9 mouse cellular contexts compared by ENCODE assay signal in genomic region chr1:87848237-87848996, GRCm38 (mm10). TPM values are rescaled to one million over a fixed set of nuclear protein-coding genes. Genes with fewer than 3 reads are reported as not detected.
A peak's percentile ranks its signal among the peaks of the same experiment; 100 is the strongest.
DNase-seq lines count a peak whose midpoint lies in the region; ATAC-seq and TF ChIP-seq lines count a peak whose summit lies in the region.
"Had no signal": no experiment of that assay in that cellular context is flagged by ENCODE, and none has a peak within 500 bp of the region (broad histone marks: within the 10 kb centered on the region; RNA-seq: fewer than 3 reads in every experiment).

No protein-coding gene starts in this region.

- no peak for TF ChIP-seq EP300 in liver, postnatal 0 days (IDR thresholded peaks at IDR 0.05; ENCODE audit: low read depth)

- H3K27me3 ChIP-seq in liver, postnatal 0 days (ENCODE audit: insufficient read depth, low read length), result no peaks in the 10 kb centered on the region
- H3K27me3 ChIP-seq in hindbrain, postnatal 0 days (ENCODE audit: insufficient read depth, low read length), result no peaks in the 10 kb centered on the region
- H3K27me3 ChIP-seq in forebrain, embryonic 11.5 days (ENCODE audit: control insufficient read depth, insufficient read depth, low read length), result no peaks in the 10 kb centered on the region
- H3K27me3 ChIP-seq: hindbrain, embryonic 15.5 days had no signal

- H3K27ac ChIP-seq in liver, postnatal 0 days (ENCODE audit: low read depth), result peak overlapping the region; percentile 78
- no peak overlapping the region for H3K27ac ChIP-seq in hindbrain, postnatal 0 days
- no peak overlapping the region for H3K27ac ChIP-seq in forebrain, embryonic 11.5 days (ENCODE audit: low read depth, low read length)
- H3K27ac ChIP-seq: hindbrain, embryonic 15.5 days had no signal

- TF ChIP-seq CTCF in liver, postnatal 0 days (IDR thresholded peaks at IDR 0.05; ENCODE audit: low read depth), result no peak
- no peak for TF ChIP-seq CTCF in hindbrain, postnatal 0 days (IDR thresholded peaks at IDR 0.05; ENCODE audit: low read depth)

- no peak for ATAC-seq in liver, postnatal 0 days
- no peak for ATAC-seq in hindbrain, postnatal 0 days
- no peak for ATAC-seq in forebrain, embryonic 11.5 days (replicated peaks; ENCODE audit: low FRiP score)

- 64% methylated on average over 11 of the region's 11 CpGs for WGBS in liver, postnatal 0 days (ENCODE audit: insufficient replicate concordance)
- 42% methylated on average over 11 of the region's 11 CpGs for WGBS in hindbrain, postnatal 0 days
- WGBS in forebrain, embryonic 11.5 days, result 70% methylated on average over 11 of the region's 11 CpGs

- 0 out of 2 replicates have a peak overlapping the region, but pooled peaks have one; percentile 4 for H3K4me2 ChIP-seq in liver, postnatal 0 days (ENCODE audit: low read depth, low read length)
- no peak overlapping the region for H3K4me2 ChIP-seq in hindbrain, postnatal 0 days (ENCODE audit: low read depth, low read length)
- no peak overlapping the region for H3K4me2 ChIP-seq in forebrain, embryonic 11.5 days (ENCODE audit: low read depth, low read length, severe bottlenecking)
- H3K4me2 ChIP-seq: hindbrain, embryonic 15.5 days had no signal

- H3K36me3 ChIP-seq in liver, postnatal 0 days (replicated peaks; ENCODE audit: insufficient read depth, low read length), result no peaks in the 10 kb centered on the region
- no peaks in the 10 kb centered on the region for H3K36me3 ChIP-seq in hindbrain, postnatal 0 days (ENCODE audit: insufficient read depth, low read length)
- no peaks in the 10 kb centered on the region for H3K36me3 ChIP-seq in forebrain, embryonic 11.5 days (ENCODE audit: control insufficient read depth, insufficient read depth, low read length)
- H3K36me3 ChIP-seq: hindbrain, embryonic 15.5 days had no signal

- H3K4me3 ChIP-seq in liver, postnatal 0 days (ENCODE audit: low read depth, low read length), result no peak overlapping the region
- H3K4me3 ChIP-seq in hindbrain, postnatal 0 days (ENCODE audit: low read length), result no peak overlapping the region
- no peak overlapping the region for H3K4me3 ChIP-seq in forebrain, embryonic 11.5 days (ENCODE audit: low read depth, low read length)
- H3K4me3 ChIP-seq: erythroblast, embryonic 14.5 days; hindbrain, embryonic 15.5 days had no signal

- DNase-seq in liver, postnatal 0 days, result no peak
- no peak for DNase-seq in liver
- peak; percentile 62 for DNase-seq in adrenal gland, adult 2 months
- peak; percentile 53 to 70 for DNase-seq in frontal cortex, adult 2 months (ENCODE audit: extremely low spot score in 1 of 2, low spot score in 1 of 2)
- peak; percentile 7 for DNase-seq in right cerebral cortex, postnatal 4 days
- DNase-seq in hindbrain, postnatal 0 days (ENCODE audit: low spot score), result no peak
- DNase-seq in forebrain, embryonic 11.5 days (ENCODE audit: low spot score), result no peak

- no peak overlapping the region for H3K9ac ChIP-seq in liver, postnatal 0 days (replicated peaks)
- no peak overlapping the region for H3K9ac ChIP-seq in hindbrain, postnatal 0 days (replicated peaks; ENCODE audit: low read length)
- H3K9ac ChIP-seq in forebrain, embryonic 11.5 days (ENCODE audit: low read length), result no peak overlapping the region
- H3K9ac ChIP-seq: hindbrain, embryonic 15.5 days had no signal

- H3K9me3 ChIP-seq in liver, postnatal 0 days (ENCODE audit: low read length), result no peaks in the 10 kb centered on the region
- H3K9me3 ChIP-seq in hindbrain, postnatal 0 days (ENCODE audit: low read length), result no peaks in the 10 kb centered on the region
- H3K9me3 ChIP-seq in forebrain, embryonic 11.5 days (ENCODE audit: control insufficient read depth, low read length), result no peaks in the 10 kb centered on the region
- H3K9me3 ChIP-seq: hindbrain, embryonic 15.5 days had no signal

- peaks cover 26% of the 10 kb centered on the region for H3K4me1 ChIP-seq in liver, postnatal 0 days (ENCODE audit: insufficient read depth)
- H3K4me1 ChIP-seq in hindbrain, postnatal 0 days (ENCODE audit: insufficient read depth, low read length), result no peaks in the 10 kb centered on the region
- H3K4me1 ChIP-seq in forebrain, embryonic 11.5 days (replicated peaks; ENCODE audit: control insufficient read depth, insufficient read depth, low read length), result no peaks in the 10 kb centered on the region

RNA-seq across cellular contexts. Expression of gene Dgkd, which starts 4.7 kb away (rescaled TPM):
- polyA plus RNA-seq in liver, postnatal 0 days (2015; fragmentation: Nextera tagmentation; extraction: Ambion mirVana), result 8.3 and 9.1 TPM in 2 replicates
- total RNA-seq in adrenal gland, adult 2 months (2021), result 10 to 100 TPM; 49.1 to 66.7 TPM
- polyA plus RNA-seq in adrenal gland, adult 2 months (2012; rRNA removed), result 15.2 and 16.7 TPM in 2 replicates
- polyA plus RNA-seq in frontal cortex, adult 2 months (2012; rRNA removed), result 57.6 and 73.7 TPM in 2 replicates
- 71.0 and 78.0 TPM in 2 replicates for total RNA-seq in hindbrain, postnatal 0 days (2014; rRNA removed)
- 33.5 and 36.1 TPM in 2 replicates for polyA plus RNA-seq in hindbrain, postnatal 0 days (2015; fragmentation: Nextera tagmentation; extraction: Ambion mirVana)
- 45.7 and 46.3 TPM in 2 replicates for polyA plus RNA-seq in forebrain, embryonic 11.5 days (2014; fragmentation: Nextera tagmentation; extraction: Ambion mirVana)

RNA-seq across cellular contexts. Expression of gene Sag, which starts 44.9 kb away (rescaled TPM):
- 0.17 and 0.42 TPM in 2 replicates for polyA plus RNA-seq in liver, postnatal 0 days (2015; fragmentation: Nextera tagmentation; extraction: Ambion mirVana)
- total RNA-seq in adrenal gland, adult 2 months (2021), result 1 to 10 TPM; 1.4 to 2.4 TPM
- 0.48 and 0.57 TPM in 2 replicates for polyA plus RNA-seq in adrenal gland, adult 2 months (2012; rRNA removed)
- 3.6 and 4.5 TPM in 2 replicates for polyA plus RNA-seq in frontal cortex, adult 2 months (2012; rRNA removed)
- total RNA-seq in hindbrain, postnatal 0 days (2014; rRNA removed), result 0.11 and 1.4 TPM in 2 replicates
- polyA plus RNA-seq in hindbrain, postnatal 0 days (2015; fragmentation: Nextera tagmentation; extraction: Ambion mirVana), result 1.3 and 1.4 TPM in 2 replicates
- polyA plus RNA-seq in forebrain, embryonic 11.5 days (2014; fragmentation: Nextera tagmentation; extraction: Ambion mirVana), result 2.3 and 2.7 TPM in 2 replicates
- polyA plus RNA-seq: erythroblast, embryonic 14.5 days had no signal

Comparison
In these comparisons a context has a peak if more than half of its experiments do, and no peak if none do; other contexts are left out.
1. DNase-seq: peak in adrenal gland, adult 2 months (single experiment), frontal cortex, adult 2 months (2 of 2) and right cerebral cortex, postnatal 4 days (single experiment); none in liver, postnatal 0 days (single experiment), liver (single experiment), hindbrain, postnatal 0 days (single experiment) and forebrain, embryonic 11.5 days (single experiment).